Mouse (Mus musculus) 3134 (cell line): Measurements from ENCODE around the gene Rps6kb2.
"Not testable (repeated sequence)": the region's sequence is repeated elsewhere in the genome, so short reads cannot be mapped to it uniquely, and the experiment has no call there.

Source experiments
- DNase-seq: peaks from one replicate; pipeline ENCODE4 v3.0.0-alpha.2; 2011; ENCODE audit warnings: low spot score; ENCODE audit not compliant: insufficient read length; ENCODE audit errors: extremely low read depth

Rps6kb2 gene

DNA sequence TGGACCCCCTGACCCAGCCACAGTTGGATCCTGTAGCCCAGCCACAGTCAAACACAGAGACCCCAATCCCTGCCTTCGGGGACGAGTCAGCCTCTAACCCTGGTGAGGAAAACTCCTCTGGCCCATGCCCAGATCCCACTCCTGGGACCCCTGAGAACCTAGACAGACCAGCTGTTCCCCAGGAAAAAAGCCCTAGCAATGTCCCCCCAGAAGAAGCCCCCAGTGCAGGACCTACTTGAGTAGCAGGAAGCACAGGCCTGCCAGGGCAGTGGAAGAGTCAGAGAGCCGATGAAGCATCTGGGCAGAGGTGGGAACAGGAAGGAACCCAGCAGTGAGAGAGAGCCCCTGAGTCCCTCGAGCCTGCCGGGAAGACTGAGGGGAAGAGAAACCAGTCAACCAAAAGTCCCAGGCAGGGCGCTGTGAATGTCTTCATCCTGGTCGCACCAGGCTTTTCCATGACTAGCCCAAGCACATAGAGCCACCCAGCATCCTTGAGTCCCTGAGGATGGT, 19.3 kb downstream of the Rps6kb2 start, which contains the start of gene Cabp4:
Gene Cabp4, minus strand, starts transcription at position 275 of the 510 bp plus-strand sequence.
- DNase-seq: no peak

DNA sequence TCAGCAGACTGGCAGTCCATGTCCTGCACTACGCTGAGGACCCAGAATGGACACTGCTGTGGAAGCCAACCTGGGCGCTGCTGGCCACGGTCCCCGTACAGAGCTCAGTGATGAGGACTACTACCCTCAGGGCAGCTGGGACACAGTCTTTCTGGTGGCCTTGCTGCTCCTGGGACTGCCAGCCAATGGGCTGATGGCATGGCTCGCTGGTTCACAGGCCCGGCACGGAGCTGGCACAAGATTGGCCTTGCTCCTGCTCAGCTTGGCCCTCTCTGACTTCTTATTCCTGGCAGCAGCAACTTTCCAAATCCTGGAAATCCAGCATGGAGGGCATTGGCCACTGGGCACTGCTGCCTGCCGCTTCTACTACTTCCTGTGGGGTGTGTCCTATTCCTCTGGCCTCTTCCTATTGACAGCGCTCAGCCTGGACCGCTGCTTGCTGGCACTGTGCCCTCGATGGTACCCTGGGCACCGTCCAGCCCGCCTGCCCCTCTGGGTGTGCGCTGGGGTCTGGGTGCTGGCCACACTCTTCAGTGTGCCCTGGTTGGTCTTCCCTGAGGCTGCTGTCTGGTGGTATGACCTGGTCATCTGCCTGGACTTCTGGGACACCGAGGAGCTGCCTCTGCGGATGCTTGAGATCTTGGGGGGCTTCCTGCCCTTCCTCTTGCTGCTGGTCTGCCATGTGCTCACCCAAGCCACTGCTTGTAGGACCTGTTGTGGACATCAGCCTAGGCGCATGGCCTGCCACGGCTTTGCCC, 20.6 kb downstream of the Rps6kb2 start:
- no peak for DNase-seq

DNA sequence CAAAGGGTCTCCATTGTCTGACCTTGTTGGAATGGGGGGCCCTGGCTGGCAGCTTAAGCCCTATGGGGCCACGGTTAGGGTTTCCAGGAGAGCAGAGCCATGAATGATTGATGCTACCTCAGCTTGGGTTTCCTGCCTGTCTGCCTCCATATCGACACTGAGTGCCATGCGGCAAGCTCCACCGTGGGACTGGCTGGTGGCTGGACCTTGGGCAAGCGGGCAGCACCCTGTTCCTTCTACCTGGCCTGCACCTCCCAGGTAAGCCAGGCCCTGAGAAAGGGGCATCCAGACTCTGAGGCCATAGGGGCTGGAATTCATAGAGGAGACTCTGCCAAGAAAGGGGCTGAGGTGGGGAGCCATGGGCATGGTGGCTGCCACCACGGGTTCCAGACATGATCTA, 23.0 kb downstream of the Rps6kb2 start:
- DNase-seq: no peak

DNA sequence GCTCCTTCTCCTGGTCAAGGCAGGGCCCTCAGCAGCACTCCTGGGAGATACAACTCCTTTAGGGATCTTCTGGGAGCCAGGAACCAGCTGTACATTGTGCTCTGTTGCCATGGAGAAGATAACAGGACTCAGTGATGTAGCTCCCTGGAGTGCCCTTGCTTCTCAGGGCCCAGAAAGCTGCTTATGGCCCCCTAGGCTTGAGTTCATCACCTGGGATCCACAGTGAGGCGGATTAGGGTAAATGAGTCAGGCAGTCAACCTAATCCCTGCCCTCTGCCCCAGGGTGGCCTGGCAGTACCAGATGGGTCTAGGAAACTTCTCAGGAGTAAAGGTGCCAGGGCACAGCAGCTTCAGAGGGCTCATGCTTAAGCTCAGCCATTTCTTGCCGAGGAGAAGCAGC, 23.7 kb downstream of the Rps6kb2 start, which contains the start of gene Gpr152:
Gene Gpr152, plus strand, starts transcription at position 342 of the 400 bp plus-strand sequence.
- no peak for DNase-seq

DNA sequence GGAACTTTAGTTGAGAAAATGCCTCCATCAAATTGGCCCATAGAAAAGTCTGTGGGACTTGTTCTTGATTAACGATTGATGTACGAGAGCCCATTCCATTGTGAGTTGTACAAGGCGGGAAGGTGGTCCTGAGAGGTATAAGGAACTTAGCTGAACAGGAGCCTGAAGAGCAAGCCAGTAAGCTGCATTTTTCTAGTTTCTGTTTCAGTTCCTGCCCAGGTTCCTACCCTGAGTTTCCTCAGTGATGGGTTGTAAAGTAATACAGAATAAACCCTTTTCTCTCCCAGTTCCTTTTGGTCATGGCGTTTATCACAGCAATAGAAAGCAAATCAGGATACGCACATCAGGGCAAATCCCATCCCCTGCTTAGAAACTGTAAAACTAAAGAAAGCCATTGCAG, 25.2 kb downstream of the Rps6kb2 start:
- no peak for DNase-seq

DNA sequence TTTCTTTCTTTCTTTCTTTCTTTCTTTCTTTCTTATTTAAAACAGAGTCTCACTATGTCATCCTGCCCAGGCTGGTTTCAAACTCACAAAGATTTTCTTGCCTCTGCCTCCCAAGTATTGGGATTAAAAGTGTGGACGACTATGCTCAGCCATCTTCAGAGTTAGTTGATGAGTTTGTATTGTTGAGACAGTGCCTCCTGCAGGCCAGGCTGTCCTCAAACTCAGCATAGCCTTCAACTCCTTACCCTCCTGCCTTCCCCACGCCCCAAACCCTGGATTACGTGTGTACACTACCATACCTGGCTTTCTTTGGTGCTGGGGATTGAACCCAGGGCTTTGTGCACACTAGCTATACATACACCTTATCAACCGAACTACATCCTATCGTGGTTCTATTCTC, 26.7 kb downstream of the Rps6kb2 start:
- DNase-seq: peak; percentile 36

DNA sequence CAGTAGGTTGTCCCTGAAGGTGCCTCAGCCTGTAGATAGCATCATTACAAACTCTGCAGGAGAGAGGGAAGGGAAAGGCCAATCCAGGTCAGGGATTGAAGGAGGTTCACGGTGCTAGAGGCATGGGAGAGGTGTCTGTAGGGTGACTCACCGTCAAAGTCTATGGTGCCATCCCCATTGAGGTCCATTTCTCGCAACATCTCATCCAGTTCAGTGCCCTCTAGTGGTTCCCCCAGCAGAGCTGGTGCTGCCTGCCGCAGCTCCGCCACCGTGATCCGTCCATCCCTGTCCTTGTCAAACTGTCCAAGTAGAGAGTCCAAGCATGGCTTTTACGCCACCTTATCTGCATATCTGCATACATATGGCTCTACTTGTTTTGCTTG, 27.2 kb downstream of the Rps6kb2 start:
- DNase-seq: peak; percentile 66

DNA sequence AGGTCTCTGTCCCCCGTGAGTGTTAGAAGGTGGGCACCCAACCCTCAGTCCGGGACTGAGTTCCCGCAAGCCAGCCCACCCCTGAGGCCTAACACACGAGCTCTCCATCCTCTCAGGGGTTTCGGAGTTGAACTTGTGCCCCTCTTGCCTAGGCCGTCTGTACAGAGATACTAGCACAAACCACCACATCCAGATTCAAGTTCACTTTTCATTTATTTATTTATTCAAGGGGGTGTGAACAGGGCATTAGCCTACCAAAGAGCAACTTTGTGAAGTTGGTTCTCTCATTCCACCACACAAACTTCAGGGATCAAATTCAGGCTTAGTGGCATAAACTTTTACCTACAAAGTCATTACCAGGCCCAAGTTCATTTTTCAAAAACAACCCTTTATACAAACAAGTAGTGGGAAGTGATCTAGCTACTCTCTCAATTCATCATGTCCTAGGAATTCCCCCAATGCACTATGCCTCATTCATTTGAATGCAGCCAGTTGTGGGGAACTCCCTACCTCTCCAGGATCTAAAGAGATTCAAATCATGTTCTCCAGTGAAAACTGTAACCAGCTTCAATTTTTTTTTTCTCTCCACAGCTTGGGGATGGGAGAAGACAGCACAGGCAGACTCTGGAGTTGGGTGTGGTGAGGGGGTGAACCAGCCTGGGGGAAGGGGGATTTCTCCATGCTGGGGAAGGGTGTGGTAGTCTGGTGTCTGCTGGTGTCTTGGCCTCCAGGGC, 27.8 kb downstream of the Rps6kb2 start:
- DNase-seq: not testable (repeated sequence)

DNA sequence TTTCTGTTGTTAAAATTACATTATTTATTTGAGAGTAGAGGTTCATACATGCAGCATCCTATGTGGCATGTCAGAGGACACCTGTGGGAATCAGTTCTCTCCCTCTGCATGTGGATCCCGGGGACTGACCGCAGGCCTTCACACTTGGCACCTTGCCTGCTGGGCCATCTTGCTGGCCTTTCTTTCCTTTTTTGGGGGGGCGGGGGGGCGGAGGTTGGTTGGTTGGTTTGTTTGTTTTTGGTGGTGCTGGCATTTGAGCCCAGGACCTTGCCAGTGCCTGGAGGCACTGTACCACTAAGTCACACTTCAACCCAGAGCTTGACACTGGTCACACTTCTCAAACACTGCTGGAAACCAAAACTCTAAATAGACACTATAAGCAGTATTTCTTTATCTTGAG, 28.8 kb downstream of the Rps6kb2 start:
- DNase-seq: peak; percentile 45

DNA sequence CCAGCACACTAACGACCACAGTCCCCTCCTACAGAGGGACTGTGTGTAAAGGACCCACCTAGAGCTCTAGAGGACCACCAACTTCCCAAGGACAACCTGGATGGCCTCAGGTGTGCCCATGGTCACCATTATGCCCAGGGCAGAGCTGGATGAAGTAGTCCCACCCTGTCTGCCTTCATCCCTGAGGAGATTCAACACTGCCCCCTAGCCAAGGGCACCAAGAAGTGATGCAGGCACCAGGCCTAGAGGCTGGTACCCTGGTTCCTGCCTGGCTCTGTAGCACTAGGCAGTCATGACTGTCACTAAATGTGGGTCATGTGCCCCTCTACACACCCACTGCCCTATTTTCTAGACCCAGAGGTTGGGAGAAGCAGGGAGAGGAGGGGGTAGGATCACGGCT, 31.4 kb downstream of the Rps6kb2 start:
- DNase-seq: no peak

DNA sequence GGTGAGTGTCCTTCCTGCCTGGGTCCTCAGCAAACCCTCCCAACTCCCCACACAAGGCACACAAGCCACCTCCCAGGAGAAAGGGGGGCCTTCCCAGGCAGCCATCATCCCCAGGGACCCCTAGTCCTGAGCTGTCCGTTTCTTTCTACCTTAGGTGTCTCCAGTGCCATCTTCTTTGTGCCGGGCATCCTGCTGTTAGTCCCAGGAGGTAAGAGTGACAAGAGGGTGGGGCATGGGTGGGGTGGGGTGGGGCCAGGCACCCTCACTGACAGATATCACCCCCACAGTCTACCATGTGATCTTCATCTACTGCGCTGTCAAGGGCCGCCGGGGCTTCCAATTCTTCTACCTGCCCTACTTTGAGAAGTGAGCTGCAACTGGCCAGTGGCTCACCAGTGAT, 32.1 kb downstream of the Rps6kb2 start:
- DNase-seq: no peak

DNA sequence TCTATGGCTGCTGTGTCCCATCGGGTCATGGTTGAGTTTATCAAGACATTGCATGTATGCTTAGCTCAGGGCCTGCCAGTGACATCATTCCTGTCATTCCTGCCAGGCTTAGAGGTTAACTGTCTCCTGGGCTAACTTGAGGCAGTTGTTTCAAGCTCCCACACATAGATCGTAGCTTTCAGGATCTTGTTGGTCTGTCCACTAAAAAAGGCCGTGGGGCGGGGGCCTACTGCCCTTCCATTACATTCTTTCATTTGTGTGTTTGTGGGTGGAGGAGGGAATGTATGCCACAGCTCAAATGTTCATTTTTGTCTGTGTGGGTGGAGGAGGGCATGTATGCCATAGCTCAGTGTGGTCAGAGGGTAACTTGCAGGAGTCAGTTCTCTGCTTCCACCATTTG, 33.0 kb downstream of the Rps6kb2 start:
- DNase-seq: no peak

DNA sequence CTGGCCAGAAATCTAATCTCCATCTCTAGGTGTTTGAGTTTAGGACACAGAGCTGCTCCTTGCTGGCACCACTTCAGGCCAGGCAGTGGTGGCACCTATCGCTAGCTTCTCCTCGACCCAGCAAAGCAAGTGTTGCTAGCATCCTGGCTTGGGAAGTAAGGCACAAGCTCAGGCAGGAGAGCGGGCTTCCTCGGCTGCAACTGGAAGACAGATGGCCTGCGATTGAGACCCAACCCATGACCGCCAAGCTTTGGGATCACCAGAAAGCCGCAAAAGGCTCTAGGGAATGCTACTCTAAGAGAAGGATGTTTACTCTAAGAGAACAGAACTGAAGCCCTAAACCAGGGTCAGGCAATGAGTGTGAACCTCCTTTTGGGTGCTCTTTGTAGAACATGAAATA, 33.7 kb downstream of the Rps6kb2 start:
- DNase-seq: no peak

DNA sequence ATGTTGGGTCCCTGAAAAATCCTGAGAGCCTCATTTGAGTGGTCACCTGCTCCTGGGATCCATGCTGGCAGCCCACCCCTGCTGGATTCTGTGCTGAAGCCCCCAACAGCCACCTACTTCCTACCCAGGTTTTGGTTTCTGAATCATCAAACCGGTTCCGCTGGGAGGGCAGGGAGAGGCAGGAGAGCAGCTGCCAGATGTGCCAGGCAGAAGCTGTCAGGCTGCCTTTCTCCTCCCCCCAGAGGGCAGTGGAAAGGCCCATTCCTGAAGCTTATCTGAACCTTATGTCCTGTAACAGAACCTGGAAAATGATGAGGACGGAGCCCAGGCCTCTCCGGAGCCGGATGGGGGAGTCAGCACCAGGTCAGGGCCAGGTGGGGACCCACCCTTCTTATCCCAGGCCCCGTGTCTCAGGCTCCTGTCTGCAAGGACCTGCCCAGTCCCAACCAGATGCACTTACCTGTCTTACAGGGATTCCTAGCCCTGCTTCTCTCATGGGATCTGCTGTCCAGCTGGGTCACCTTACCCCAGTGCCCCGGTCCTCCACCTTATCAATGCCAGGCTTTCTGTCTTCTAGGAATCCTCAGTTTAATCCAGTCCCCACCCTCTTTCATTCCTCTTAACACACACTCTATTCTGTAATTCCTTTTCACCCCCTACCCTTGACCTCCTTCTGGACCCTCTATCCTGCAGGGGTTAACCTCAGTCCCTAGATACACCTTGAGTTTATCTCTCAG, 36.2 kb downstream of the Rps6kb2 start:
- DNase-seq: peak; percentile 53

DNA sequence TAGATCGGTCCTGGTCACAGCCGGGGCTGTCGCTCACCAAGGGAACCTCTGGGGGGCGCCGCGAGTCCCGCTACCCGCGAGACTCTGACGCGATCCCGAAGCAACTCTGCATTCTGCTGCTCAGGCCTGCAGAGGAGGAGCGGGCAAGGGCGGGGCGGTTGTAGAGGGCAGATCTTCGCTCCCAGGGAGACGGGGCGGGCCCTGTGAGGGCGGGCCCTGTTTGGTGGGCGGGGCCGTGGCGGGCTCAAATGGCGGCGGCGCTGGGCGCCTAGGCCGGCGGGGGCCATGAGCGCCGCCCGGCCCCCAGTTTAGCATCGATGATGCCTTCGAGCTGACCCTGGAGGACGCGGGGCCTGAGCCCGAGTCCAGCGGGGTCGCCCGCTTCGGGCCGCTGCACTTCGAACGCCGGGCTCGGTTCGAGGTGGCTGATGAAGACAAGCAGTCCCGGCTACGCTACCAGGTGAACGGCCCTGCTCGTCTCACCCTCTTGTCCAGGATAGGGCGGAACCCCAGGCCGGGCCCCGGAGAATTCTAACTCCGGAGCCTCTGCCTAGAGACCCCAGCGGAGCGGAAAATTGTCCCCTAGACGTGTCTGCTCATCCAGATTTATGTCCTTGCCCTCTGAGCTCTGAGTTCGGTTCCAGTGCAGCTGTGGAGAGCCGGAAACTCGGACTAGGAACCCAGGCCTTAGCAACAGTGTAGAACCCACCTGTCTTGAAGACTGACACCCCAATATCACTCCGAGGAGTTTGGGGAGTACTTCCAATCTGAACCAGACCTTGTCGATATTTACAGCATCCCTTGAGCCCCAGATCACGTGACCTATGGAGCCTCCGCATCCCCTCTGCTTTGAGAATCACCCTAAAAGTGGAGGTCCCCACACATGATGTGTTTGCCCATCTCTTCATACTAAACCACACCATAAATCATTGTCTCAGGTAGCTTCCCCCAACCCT, 37.1 kb downstream of the Rps6kb2 start, which contains the start of gene Aip:
Gene Aip, minus strand, starts transcription at position 118 of the 956 bp plus-strand sequence.
- peak; percentile 99 for DNase-seq

DNA sequence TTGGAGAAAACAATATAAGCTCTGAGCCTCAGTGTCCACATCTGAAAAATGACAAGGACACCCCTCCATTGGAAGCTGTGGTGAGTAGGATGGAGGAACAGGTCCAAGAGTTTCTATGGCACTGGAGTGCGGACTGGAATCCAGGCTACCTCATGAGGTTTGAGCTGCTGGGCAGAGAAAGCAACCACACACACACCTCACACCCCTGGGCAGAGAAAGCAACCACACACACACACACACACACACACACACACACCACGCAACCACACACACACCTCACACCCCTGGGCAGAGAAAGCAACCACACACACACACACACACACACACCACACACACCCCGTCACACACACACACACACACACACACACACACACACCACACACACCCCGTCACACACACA, 37.9 kb downstream of the Rps6kb2 start:
- DNase-seq: not testable (repeated sequence)

DNA sequence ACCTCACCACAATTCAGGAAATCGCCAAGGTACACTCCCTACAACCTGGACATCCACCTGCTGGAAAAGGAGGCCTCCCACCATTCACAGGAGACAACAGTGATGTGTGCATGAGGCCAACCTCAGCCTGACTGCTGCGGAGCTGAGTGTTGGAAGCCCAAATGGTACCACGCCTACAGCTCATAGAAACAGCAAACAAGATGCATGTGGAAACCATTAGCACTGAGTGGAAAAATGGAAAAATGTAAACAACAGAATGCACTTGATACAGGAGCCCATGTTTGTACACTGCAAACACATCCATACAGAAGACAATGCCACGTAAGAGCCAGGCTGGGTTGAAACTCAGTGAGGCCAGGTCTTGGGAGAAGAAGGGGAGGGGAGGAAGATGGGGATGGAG, 38.7 kb downstream of the Rps6kb2 start:
- DNase-seq: no peak

DNA sequence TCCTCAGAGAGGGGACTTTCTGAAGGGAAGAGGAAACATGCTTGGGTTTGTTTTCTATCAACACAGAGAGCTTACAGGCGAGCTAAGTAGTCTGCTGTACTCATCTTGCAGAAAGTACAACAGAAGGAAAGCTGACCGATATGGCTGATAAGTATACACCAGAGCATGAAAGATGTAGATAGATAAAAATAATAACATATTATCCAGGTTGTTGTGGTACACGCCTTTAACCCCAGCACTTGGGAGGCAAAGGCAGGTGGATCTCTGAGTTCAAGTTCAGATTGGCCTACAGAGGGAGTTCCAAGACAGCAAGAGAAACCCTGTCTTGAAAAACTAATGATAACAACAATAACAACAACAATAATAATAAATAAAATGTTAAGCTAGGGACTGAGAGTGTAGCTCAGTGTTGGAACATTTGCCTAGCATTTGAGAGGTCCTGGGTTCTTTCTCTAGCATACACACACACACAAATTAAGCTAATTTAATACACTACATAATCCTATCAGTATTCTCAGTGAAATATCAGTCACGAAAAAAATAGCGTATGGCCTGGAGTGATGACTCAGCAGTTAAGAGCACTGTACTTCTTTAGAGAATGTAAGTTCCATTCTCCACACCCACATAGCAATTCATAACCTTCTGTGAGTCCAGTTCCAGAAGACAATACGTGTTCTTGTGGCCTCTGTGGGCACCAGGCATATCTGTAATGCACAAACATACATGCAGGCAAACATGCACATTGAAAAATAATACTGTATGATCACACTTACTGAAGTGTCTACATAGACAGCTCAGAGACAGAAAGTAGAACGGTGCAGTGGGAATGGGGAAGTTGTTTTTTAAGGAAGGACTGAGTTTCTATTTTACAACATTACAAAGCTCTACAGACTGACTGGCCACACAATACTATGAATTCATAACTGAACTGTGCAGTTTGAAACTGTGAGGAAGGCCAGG, 40.5 kb downstream of the Rps6kb2 start:
- no peak for DNase-seq

DNA sequence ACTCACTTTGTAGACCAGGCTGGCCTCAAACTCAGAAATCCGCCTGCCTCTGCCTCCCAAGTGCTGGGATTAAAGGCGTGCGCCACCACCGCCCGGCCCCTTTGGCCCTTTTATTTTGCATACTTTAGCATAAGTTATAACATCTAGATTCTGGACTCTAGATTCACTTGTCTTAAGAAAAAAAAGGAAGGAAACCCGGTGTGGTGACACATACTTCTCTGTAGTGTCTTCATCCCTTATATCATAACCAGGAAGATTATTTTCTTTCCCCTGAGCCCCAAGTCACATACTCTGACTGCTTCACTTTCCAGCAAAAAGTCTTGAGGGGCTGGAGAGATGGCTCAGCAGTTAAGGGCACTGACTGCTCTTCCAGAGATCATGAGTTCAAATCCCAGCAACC, 41.3 kb downstream of the Rps6kb2 start:
- not testable (repeated sequence) for DNase-seq
